Mouse (Mus musculus) heart, embryonic 13.5 days (tissue): Measurements from ENCODE around the gene Alkbh1. TPM values are rescaled to one million over a fixed set of nuclear protein-coding genes. Genes with fewer than 3 reads are reported as not detected.

ENCODE experiments used
- ATAC-seq: fragments of 200-750 bp; cut with Nextera tagmentation; 2 replicates; pipeline ENCODE4 v1.8.0; 2017; ENCODE audit warnings: moderate TSS enrichment; ENCODE audit not compliant: insufficient number of reproducible peaks, low FRiP score, low TSS enrichment; ENCODE audit errors: extremely low read depth
- H3K27ac ChIP-seq: fragments of 300-500 bp; sonication (generic); replicated peaks from 2 replicates; pipeline ENCODE4 v1.5.1; 2015; ENCODE audit warnings: moderate library complexity, mild to moderate bottlenecking, inconsistent platforms
- H3K27me3 ChIP-seq: fragments of 300-500 bp; sonication (generic); replicated peaks from 2 replicates; pipeline ENCODE4 v1.6.1; 2015; ENCODE audit warnings: mild to moderate bottlenecking, inconsistent platforms
- H3K36me3 ChIP-seq: fragments of 300-500 bp; sonication (generic); 2 replicates; pipeline ENCODE4 v1.6.1; 2015; ENCODE audit warnings: mild to moderate bottlenecking, inconsistent platforms
- H3K4me1 ChIP-seq: fragments of 300-500 bp; sonication (generic); 2 replicates; pipeline ENCODE4 v1.6.1; 2015; ENCODE audit warnings: inconsistent platforms
- H3K4me2 ChIP-seq: fragments of 300-500 bp; sonication (generic); 2 replicates; pipeline ENCODE4 v1.6.1; 2015; ENCODE audit warnings: inconsistent platforms, mild to moderate bottlenecking, moderate library complexity
- H3K4me3 ChIP-seq: fragments of 300-500 bp; sonication (generic); 2 replicates; pipeline ENCODE4 v1.5.1; 2015; ENCODE audit warnings: moderate library complexity, mild to moderate bottlenecking, inconsistent platforms
- H3K9ac ChIP-seq: fragments of 300-500 bp; sonication (generic); 2 replicates; pipeline ENCODE4 v1.6.1; 2015; ENCODE audit warnings: inconsistent platforms, mild to moderate bottlenecking, moderate library complexity
- H3K9me3 ChIP-seq: fragments of 300-500 bp; sonication (generic); 2 replicates; pipeline ENCODE4 v1.6.1; 2016; ENCODE audit warnings: inconsistent platforms
- WGBS: fragments of 180-500 bp; shearing (Covaris S2); methylation state at CpG from one replicate; pipeline ENCODE4 v1.1.7; 2015; ENCODE audit warnings: mixed read lengths; 5-methylcytosine and 5-hydroxymethylcytosine counted together
- polyA plus RNA-seq: library from polyadenylated mRNA; unstranded; fragments of >200 nt; fragmentation: Nextera tagmentation; extraction: Ambion mirVana; gene quantifications from 2 replicates; pipeline ENCODE4 v1.2.1, GENCODE M21; 2015

Alkbh1 gene
- polyA plus RNA-seq, 1 experiment from 2014 or later: 34.2 TPM

DNA sequence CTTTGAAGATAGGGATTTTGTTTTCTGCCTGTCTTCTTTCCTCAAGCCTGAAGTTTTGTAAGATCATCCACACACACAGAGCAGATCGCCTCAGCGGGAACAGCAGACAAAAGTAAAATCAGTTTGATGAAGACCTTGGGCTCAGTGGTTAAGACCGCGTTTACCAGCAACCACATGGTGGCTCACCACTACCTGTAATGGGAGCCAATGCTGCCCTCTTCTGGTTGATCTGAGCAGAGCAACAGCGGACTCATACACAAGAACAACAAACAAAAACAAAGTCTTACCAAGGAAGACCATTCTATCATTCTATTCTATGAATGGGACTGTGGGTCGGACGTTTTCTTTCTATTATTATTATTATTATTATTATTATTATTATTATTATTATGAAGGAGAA lies 27.1 kb downstream of the Alkbh1 start:
- Histone ChIP-seq H3K4me1 (peaks cover 7% of the 10 kb centered on the region), H3K9me3 (no peaks in the 10 kb centered on the region), H3K27ac (no peak overlapping the region), H3K27me3 (no peaks in the 10 kb centered on the region), H3K4me3 (no peak overlapping the region), H3K36me3 (no peaks in the 10 kb centered on the region), H3K4me2 (no peak overlapping the region), H3K9ac (no peak overlapping the region)
- no peak for ATAC-seq
- WGBS: 27% methylated on average over 7 of the region's 7 CpGs

GRCm38 (mm10) chr12:87415358-87415757 lies 28.5 kb downstream of the Alkbh1 start:
- Histone ChIP-seq H3K36me3 (no peaks in the 10 kb centered on the region), H3K4me1 (peaks cover 20% of the 10 kb centered on the region), H3K27ac (no peak overlapping the region), H3K4me2 (no peak overlapping the region), H3K9ac (no peak overlapping the region), H3K27me3 (no peaks in the 10 kb centered on the region), H3K4me3 (no peak overlapping the region), H3K9me3 (no peaks in the 10 kb centered on the region)
- no peak for ATAC-seq
- WGBS: 55% methylated on average over 4 of the region's 4 CpGs

DNA sequence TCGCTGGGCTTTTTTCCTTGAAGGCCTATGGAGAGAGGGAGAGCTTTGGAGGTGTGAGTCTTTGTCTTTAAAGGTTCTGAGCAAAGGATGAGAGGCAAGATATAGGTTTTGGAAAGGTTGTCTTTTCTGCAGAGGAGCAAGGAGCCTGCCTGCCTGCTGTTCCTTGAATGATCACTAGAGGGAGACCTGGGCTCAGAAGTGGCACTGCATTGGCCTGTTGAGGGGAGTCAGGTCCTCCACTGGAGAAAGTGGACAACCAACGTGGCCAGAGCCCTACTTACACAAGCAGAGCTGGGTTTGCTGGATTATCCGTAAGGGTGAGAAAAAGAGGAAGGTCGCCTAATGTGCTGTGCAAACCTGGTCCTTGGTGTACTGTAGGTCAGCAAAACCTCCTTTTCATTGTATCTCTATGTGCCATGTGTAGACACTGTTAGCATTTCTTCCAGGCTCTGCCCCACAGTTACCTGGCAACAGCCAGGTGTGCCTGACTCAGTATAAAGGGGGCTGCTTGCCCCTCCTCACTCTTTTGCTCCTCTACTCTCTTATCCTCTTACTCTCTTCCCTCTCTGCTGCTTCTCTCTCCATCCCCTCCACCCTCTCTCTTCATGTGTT lies 30.5 kb downstream of the Alkbh1 start:
- no peaks in the 10 kb centered on the region for H3K27me3 ChIP-seq
- no peak overlapping the region for H3K4me2 ChIP-seq
- WGBS: 20% methylated on average over 4 of the region's 4 CpGs
- no peak overlapping the region for H3K27ac ChIP-seq
- no peak for ATAC-seq
- H3K4me3 ChIP-seq: no peak overlapping the region
- H3K4me1 ChIP-seq: peaks cover 21% of the 10 kb centered on the region
- no peak overlapping the region for H3K9ac ChIP-seq
- no peaks in the 10 kb centered on the region for H3K36me3 ChIP-seq
- H3K9me3 ChIP-seq: no peaks in the 10 kb centered on the region

DNA sequence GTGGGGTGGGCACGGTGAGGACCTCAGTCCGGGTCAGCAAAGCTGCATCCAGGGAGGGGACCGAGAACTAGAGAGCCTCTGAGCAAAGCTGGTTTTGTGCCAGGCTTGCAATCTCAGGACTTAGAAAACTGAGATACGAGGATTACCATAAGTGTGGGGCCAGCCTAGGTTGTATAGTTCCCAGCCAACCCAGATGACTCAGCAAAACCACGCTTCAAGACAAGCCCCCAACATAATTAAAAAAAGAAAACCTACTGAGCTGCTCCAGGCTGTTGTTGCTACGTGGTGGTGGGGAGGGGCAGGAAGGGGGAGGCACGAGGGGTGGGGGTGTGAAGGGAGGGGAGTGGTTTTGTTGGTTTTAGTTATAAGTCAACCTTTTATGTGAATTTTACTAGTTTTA lies 32.8 kb downstream of the Alkbh1 start:
- ATAC-seq: no peak
- H3K4me2 ChIP-seq: peak overlapping the region; percentile 46

GRCm38 (mm10) chr12:87409123-87409522 lies 34.7 kb downstream of the Alkbh1 start:
- ATAC-seq: no peak
- Histone ChIP-seq H3K27ac (no peak overlapping the region), H3K9me3 (no peaks in the 10 kb centered on the region), H3K4me3 (no peak overlapping the region), H3K4me2 (no peak overlapping the region), H3K4me1 (peaks cover 31% of the 10 kb centered on the region), H3K36me3 (no peaks in the 10 kb centered on the region), H3K9ac (no peak overlapping the region), H3K27me3 (no peaks in the 10 kb centered on the region)
- WGBS: 70% methylated on average over 4 of the region's 4 CpGs

More for the DNA sequence above, 32.8 kb downstream of the Alkbh1 start:
- Histone ChIP-seq H3K4me1 (peaks cover 31% of the 10 kb centered on the region), H3K9me3 (no peaks in the 10 kb centered on the region), H3K27ac (peak overlapping the region; percentile 53), H3K36me3 (no peaks in the 10 kb centered on the region), H3K4me3 (0 out of 2 replicates have a peak overlapping the region, but pooled peaks have one; percentile 2), H3K27me3 (no peaks in the 10 kb centered on the region), H3K9ac (peak overlapping the region; percentile 54; the same call in 1 of the 2 replicates)
- 15% methylated on average over 7 of the region's 7 CpGs for WGBS

GRCm38 (mm10) chr12:87407869-87408605 lies 35.8 kb downstream of the Alkbh1 start:
- H3K4me2 ChIP-seq: peak overlapping the region; percentile 67
- 22% methylated on average over 21 of the region's 21 CpGs for WGBS
- H3K27me3 ChIP-seq: no peaks in the 10 kb centered on the region
- peak overlapping the region; percentile 34 for H3K4me3 ChIP-seq
- no peaks in the 10 kb centered on the region for H3K36me3 ChIP-seq
- H3K4me1 ChIP-seq: peaks cover 31% of the 10 kb centered on the region
- no peak for ATAC-seq
- H3K27ac ChIP-seq: peak overlapping the region; percentile 76
- no peaks in the 10 kb centered on the region for H3K9me3 ChIP-seq
- peak overlapping the region; percentile 72 for H3K9ac ChIP-seq

GRCm38 (mm10) chr12:87405721-87406120 lies 38.1 kb downstream of the Alkbh1 start:
- no peak overlapping the region for H3K4me3 ChIP-seq
- WGBS: 55% methylated on average over 3 of the region's 3 CpGs
- no peak for ATAC-seq
- H3K9me3 ChIP-seq: no peaks in the 10 kb centered on the region
- H3K4me1 ChIP-seq: peaks cover 17% of the 10 kb centered on the region
- H3K9ac ChIP-seq: no peak overlapping the region
- H3K27me3 ChIP-seq: no peaks in the 10 kb centered on the region
- no peak overlapping the region for H3K4me2 ChIP-seq
- H3K36me3 ChIP-seq: no peaks in the 10 kb centered on the region
- no peak overlapping the region for H3K27ac ChIP-seq

DNA sequence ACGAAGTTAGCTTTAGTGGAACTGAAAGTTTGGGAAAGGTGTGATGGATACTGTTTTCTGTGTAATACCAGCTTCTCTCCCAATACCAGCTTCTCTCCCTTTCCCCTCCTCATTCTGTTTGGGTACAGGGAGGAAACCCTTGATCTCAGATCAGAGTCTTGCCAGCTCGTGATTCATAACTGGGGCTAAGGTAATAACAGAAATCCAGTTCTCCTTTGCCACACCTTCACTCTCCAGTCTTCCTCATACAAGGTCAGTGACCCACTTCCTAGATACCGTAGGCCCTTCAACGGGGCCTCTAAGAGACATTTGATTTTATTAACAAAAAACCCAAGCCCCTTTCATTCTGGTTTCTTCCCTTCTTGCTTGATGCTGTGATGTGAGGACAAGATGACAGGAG lies 38.7 kb downstream of the Alkbh1 start:
- Histone ChIP-seq H3K4me1 (peaks cover 12% of the 10 kb centered on the region), H3K27me3 (no peaks in the 10 kb centered on the region), H3K9me3 (no peaks in the 10 kb centered on the region), H3K4me3 (no peak overlapping the region), H3K4me2 (no peak overlapping the region), H3K27ac (no peak overlapping the region), H3K9ac (no peak overlapping the region), H3K36me3 (no peaks in the 10 kb centered on the region)
- WGBS: 79% methylated on average over 4 of the region's 4 CpGs
- no peak for ATAC-seq

GRCm38 (mm10) chr12:87401883-87402282 lies 41.9 kb downstream of the Alkbh1 start:
- H3K9me3 ChIP-seq: no peaks in the 10 kb centered on the region
- no peaks in the 10 kb centered on the region for H3K36me3 ChIP-seq
- no peak for ATAC-seq
- no peaks in the 10 kb centered on the region for H3K27me3 ChIP-seq
- no peak overlapping the region for H3K27ac ChIP-seq
- no peak overlapping the region for H3K4me3 ChIP-seq
- no peak overlapping the region for H3K9ac ChIP-seq
- H3K4me2 ChIP-seq: no peak overlapping the region
- H3K4me1 ChIP-seq: no peaks in the 10 kb centered on the region
- WGBS: 47% methylated on average over 6 of the region's 6 CpGs

- Histone ChIP-seq H3K36me3 (no peaks in the 10 kb centered on the region), H3K27ac (no peak overlapping the region), H3K4me3 (no peak overlapping the region), H3K4me1 (no peaks in the 10 kb centered on the region), H3K9me3 (no peaks in the 10 kb centered on the region), H3K4me2 (no peak overlapping the region), H3K9ac (no peak overlapping the region), H3K27me3 (no peaks in the 10 kb centered on the region)
- 77% methylated on average over 10 of the region's 10 CpGs for WGBS
- no peak for ATAC-seq
These were observed 44.5 kb downstream of the Alkbh1 start for GRCm38 (mm10) chr12:87399119-87399819.

- Histone ChIP-seq H3K27ac (no peak overlapping the region), H3K27me3 (no peaks in the 10 kb centered on the region), H3K4me2 (no peak overlapping the region), H3K9me3 (no peaks in the 10 kb centered on the region), H3K4me1 (no peaks in the 10 kb centered on the region), H3K4me3 (no peak overlapping the region), H3K9ac (no peak overlapping the region), H3K36me3 (no peaks in the 10 kb centered on the region)
- no peak for ATAC-seq
- 65% methylated on average over 4 of the region's 4 CpGs for WGBS
These were observed 45.9 kb downstream of the Alkbh1 start for GRCm38 (mm10) chr12:87397811-87398417.
